ENCODE assay signal across 11 mouse cellular contexts in genomic region chr10:37400379-37400778, GRCm38 (mm10).
DNase-seq lines count a peak whose midpoint lies in the region; ATAC-seq and TF ChIP-seq lines count a peak whose summit lies in the region.
"Had no signal": no experiment of that assay in that cellular context is flagged by ENCODE, and none has a peak within 500 bp of the region (broad histone marks: within the 10 kb centered on the region; RNA-seq: fewer than 3 reads in every experiment).

No protein-coding gene starts in this region.

- DNase-seq in heart, adult 2 months: no peak
- DNase-seq in heart, postnatal 25 days (ENCODE audit: low spot score): no peak
- no peak for DNase-seq in lung, adult 2 months
- DNase-seq in embryonic facial prominence, embryonic 14.5 days (ENCODE audit: low spot score): peak; percentile 82
- no peak for DNase-seq in spleen, postnatal 36 days (ENCODE audit: low spot score in 2 of 2)
- DNase-seq: right cerebral cortex, postnatal 4 days had no signal

- H3K79me2 ChIP-seq in heart, adult 2 months (replicated peaks; ENCODE audit: control insufficient read depth, insufficient read depth, low read length): no peaks in the 10 kb centered on the region

- intact Hi-C loops in heart, adult 2 months (cut with DNase I): no loop called here
- intact Hi-C loops in heart, postnatal 25 days (cut with DNase I): no loop called here

- no peaks in the 10 kb centered on the region for H3K27me3 ChIP-seq in heart, adult 2 months (ENCODE audit: control insufficient read depth, insufficient read depth, low read length)
- no peaks in the 10 kb centered on the region for H3K27me3 ChIP-seq in lung, embryonic 15.5 days
- no peaks in the 10 kb centered on the region for H3K27me3 ChIP-seq in embryonic facial prominence, embryonic 14.5 days (replicated peaks; ENCODE audit: control insufficient read depth, insufficient read depth, low read length)
- no peaks in the 10 kb centered on the region for H3K27me3 ChIP-seq in neural tube, embryonic 13.5 days
- H3K27me3 ChIP-seq: limb, embryonic 12.5 days had no signal

- H3K9ac ChIP-seq in heart, adult 2 months (ENCODE audit: low read depth, low read length): no peak overlapping the region
- H3K9ac ChIP-seq in lung, embryonic 15.5 days: no peak overlapping the region
- H3K9ac ChIP-seq in embryonic facial prominence, embryonic 14.5 days (ENCODE audit: low read depth, low read length): no peak overlapping the region
- H3K9ac ChIP-seq in neural tube, embryonic 13.5 days: no peak overlapping the region
- H3K9ac ChIP-seq: limb, embryonic 12.5 days had no signal

- peak overlapping the region; percentile 31; the same call in 1 of the 2 replicates for H3K4me2 ChIP-seq in lung, embryonic 15.5 days
- peak overlapping the region; percentile 13; the same call in 1 of the 2 replicates for H3K4me2 ChIP-seq in embryonic facial prominence, embryonic 14.5 days (ENCODE audit: low read depth, low read length)
- peak overlapping the region; percentile 21; the same call in 1 of the 2 replicates for H3K4me2 ChIP-seq in neural tube, embryonic 13.5 days
- H3K4me2 ChIP-seq: limb, embryonic 12.5 days had no signal

- H3K36me3 ChIP-seq in heart, adult 2 months (ENCODE audit: control insufficient read depth, insufficient read depth, low read length): no peaks in the 10 kb centered on the region
- H3K36me3 ChIP-seq in lung, embryonic 15.5 days: no peaks in the 10 kb centered on the region
- no peaks in the 10 kb centered on the region for H3K36me3 ChIP-seq in embryonic facial prominence, embryonic 14.5 days (ENCODE audit: control insufficient read depth, insufficient read depth, low read length)
- no peaks in the 10 kb centered on the region for H3K36me3 ChIP-seq in neural tube, embryonic 13.5 days
- H3K36me3 ChIP-seq: limb, embryonic 12.5 days had no signal

- no peak for ATAC-seq in lung, embryonic 15.5 days (ENCODE audit: borderline replicate concordance, extremely low read depth, low FRiP score, low TSS enrichment)
- no peak for ATAC-seq in embryonic facial prominence, embryonic 14.5 days (ENCODE audit: low read depth)
- no peak for ATAC-seq in neural tube, embryonic 13.5 days (ENCODE audit: low read depth)
- no peak for ATAC-seq in megakaryocyte, adult 5-6 weeks (ENCODE audit: poor library complexity, severe bottlenecking)
- ATAC-seq: midbrain, embryonic 16.5 days had no signal

- peaks cover 5% of the 10 kb centered on the region for H3K4me1 ChIP-seq in heart, adult 2 months (ENCODE audit: control insufficient read depth, insufficient read depth, low read length)
- peaks cover 23% of the 10 kb centered on the region; the same call in 1 of the 2 replicates for H3K4me1 ChIP-seq in lung, embryonic 15.5 days
- peaks cover 6% of the 10 kb centered on the region for H3K4me1 ChIP-seq in lung, adult 2 months (ENCODE audit: control insufficient read depth, insufficient read depth, low read length)
- peaks cover 24% of the 10 kb centered on the region for H3K4me1 ChIP-seq in embryonic facial prominence, embryonic 14.5 days (ENCODE audit: control insufficient read depth, insufficient read depth, low read length)
- peaks cover 26% of the 10 kb centered on the region for H3K4me1 ChIP-seq in neural tube, embryonic 13.5 days (replicated peaks)

- TF ChIP-seq EP300 in heart, adult 2 months (IDR thresholded peaks at IDR 0.05; ENCODE audit: insufficient read depth, low read depth, low read length): no peak

- no peak for TF ChIP-seq CTCF in heart, adult 2 months (IDR thresholded peaks at IDR 0.05)
- TF ChIP-seq CTCF in lung, adult 2 months (IDR thresholded peaks at IDR 0.05; ENCODE audit: insufficient read depth, low read length): no peak

- no peak for TF ChIP-seq POLR2A in heart, adult 2 months (IDR thresholded peaks at IDR 0.05; ENCODE audit: insufficient read depth, low read depth, low read length)
- TF ChIP-seq POLR2A in lung, adult 2 months (IDR thresholded peaks at IDR 0.05; ENCODE audit: borderline replicate concordance, extremely low read depth, low read depth, low read length): no peak

- H3K4me3 ChIP-seq in heart, adult 2 months: 0 out of 2 replicates have a peak overlapping the region, but pooled peaks have one; percentile 19
- H3K4me3 ChIP-seq in lung, embryonic 15.5 days: no peak overlapping the region
- H3K4me3 ChIP-seq in lung, adult 2 months (replicated peaks; ENCODE audit: extremely low read depth, low read depth, low read length): no peak overlapping the region
- no peak overlapping the region for H3K4me3 ChIP-seq in embryonic facial prominence, embryonic 14.5 days (ENCODE audit: low read depth, low read length)
- no peak overlapping the region for H3K4me3 ChIP-seq in neural tube, embryonic 13.5 days
- H3K4me3 ChIP-seq: limb, embryonic 12.5 days had no signal

- no peaks in the 10 kb centered on the region for H3K9me3 ChIP-seq in lung, embryonic 15.5 days
- H3K9me3 ChIP-seq in embryonic facial prominence, embryonic 14.5 days (ENCODE audit: control insufficient read depth, low read length): no peaks in the 10 kb centered on the region
- no peaks in the 10 kb centered on the region for H3K9me3 ChIP-seq in neural tube, embryonic 13.5 days
- H3K9me3 ChIP-seq: limb, embryonic 12.5 days had no signal

- peak overlapping the region; percentile 38 for H3K27ac ChIP-seq in heart, adult 2 months
- H3K27ac ChIP-seq in lung, embryonic 15.5 days: peak overlapping the region; percentile 18; the same call in 1 of the 2 replicates
- H3K27ac ChIP-seq in embryonic facial prominence, embryonic 14.5 days (replicated peaks; ENCODE audit: low read depth, low read length): 0 out of 2 replicates have a peak overlapping the region, but pooled peaks have one; percentile 4
- H3K27ac ChIP-seq in neural tube, embryonic 13.5 days (replicated peaks): 0 out of 2 replicates have a peak overlapping the region, but pooled peaks have one; percentile 23
- H3K27ac ChIP-seq: limb, embryonic 12.5 days had no signal

- 17% methylated on average over 4 of the region's 4 CpGs for WGBS in heart, adult 2 months
- 6% methylated on average over 4 of the region's 4 CpGs for WGBS in lung, embryonic 15.5 days
- WGBS in lung, adult 2 months: 7% methylated on average over 4 of the region's 4 CpGs
- WGBS in embryonic facial prominence, embryonic 14.5 days: 5% methylated on average over 4 of the region's 4 CpGs
- 11% methylated on average over 4 of the region's 4 CpGs for WGBS in neural tube, embryonic 13.5 days
